Mouse (Mus musculus): ENCODE measurements around the gene Usp3. TPM values are rescaled to one million over a fixed set of nuclear protein-coding genes. Genes with fewer than 3 reads are reported as not detected.

Usp3 gene
- polyA plus RNA-seq, 1 experiment from 2014 or later, result 32.8 TPM

DNA sequence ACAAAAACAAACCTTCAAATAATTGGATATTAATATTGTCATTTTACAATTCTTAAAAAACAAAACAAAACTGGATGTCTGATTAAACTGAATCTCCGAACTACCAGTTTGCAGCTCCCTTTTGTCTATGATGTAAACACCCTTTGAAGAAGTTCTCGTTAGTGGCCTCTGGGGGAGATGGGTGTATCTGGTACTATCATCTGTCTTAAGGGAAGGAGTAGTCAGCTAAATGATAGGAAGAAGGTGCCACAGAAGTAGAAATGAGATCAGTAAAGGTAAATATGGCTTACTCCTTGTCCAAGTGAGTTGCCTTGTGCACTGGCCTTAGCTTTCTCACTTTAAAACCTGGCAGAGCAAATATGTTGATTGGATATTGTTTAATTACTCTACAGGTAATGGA, 115.2 kb downstream of the Usp3 start:
- peaks cover 18% of the 10 kb centered on the region for H3K36me3 ChIP-seq (ENCODE audit: control insufficient read depth, insufficient read depth, low read length)
- H3K4me1 ChIP-seq (replicated peaks; ENCODE audit: control insufficient read depth, insufficient read depth, low read length), result no peaks in the 10 kb centered on the region
- H3K9me3 ChIP-seq (ENCODE audit: control insufficient read depth, low read length), result no peaks in the 10 kb centered on the region
- H3K4me3 ChIP-seq (ENCODE audit: low read depth, low read length), result no peak overlapping the region
- 64% methylated on average over 2 of the region's 2 CpGs for WGBS
- no peaks in the 10 kb centered on the region for H3K27me3 ChIP-seq (replicated peaks; ENCODE audit: control insufficient read depth, insufficient read depth, low read length)
- no peak overlapping the region for H3K27ac ChIP-seq (ENCODE audit: low read depth, low read length)
- H3K4me2 ChIP-seq, result no peak overlapping the region
- ATAC-seq (replicated peaks; ENCODE audit: low FRiP score), result peak; percentile 51; the same call in 1 of the 2 replicates
- DNase-seq (ENCODE audit: low spot score), result no peak
- no peak overlapping the region for H3K9ac ChIP-seq (ENCODE audit: low read depth, low read length)

- DNase-seq (ENCODE audit: low spot score) (no peak), ATAC-seq (replicated peaks; ENCODE audit: low FRiP score) (no peak)
- WGBS, result 59% methylated on average over 4 of the region's 4 CpGs
Measured at GRCm38 (mm10) chr9:66465087-66465486, 127.9 kb downstream of the Usp3 start.

More at GRCm38 (mm10) chr9:66465087-66465486, 127.9 kb downstream of the Usp3 start:
- Histone ChIP-seq H3K9ac (ENCODE audit: low read depth, low read length) (no peak overlapping the region), H3K36me3 (ENCODE audit: control insufficient read depth, insufficient read depth, low read length) (peaks cover 23% of the 10 kb centered on the region; the same call in 1 of the 2 replicates), H3K4me1 (replicated peaks; ENCODE audit: control insufficient read depth, insufficient read depth, low read length) (no peaks in the 10 kb centered on the region), H3K27ac (ENCODE audit: low read depth, low read length) (no peak overlapping the region), H3K4me3 (ENCODE audit: low read depth, low read length) (no peak overlapping the region), H3K9me3 (ENCODE audit: control insufficient read depth, low read length) (no peaks in the 10 kb centered on the region), H3K4me2 (no peak overlapping the region), H3K27me3 (replicated peaks; ENCODE audit: control insufficient read depth, insufficient read depth, low read length) (no peaks in the 10 kb centered on the region)

Other genes starting within 250 kb of the Usp3 start
- gene Herc1, start 242.7 kb downstream of the Usp3 start, polyA plus RNA-seq (2014; fragmentation: Nextera tagmentation; extraction: Ambion mirVana), result 30.4 and 31.0 TPM in 2 replicates
- gene Fbxl22, start 78.5 kb downstream of the Usp3 start, polyA plus RNA-seq (2014; fragmentation: Nextera tagmentation; extraction: Ambion mirVana), result 1.3 and 1.5 TPM in 2 replicates
- 0.21 and 0.44 TPM in 2 replicates for gene Car12, start 120.5 kb upstream of the Usp3 start, polyA plus RNA-seq (2014; fragmentation: Nextera tagmentation; extraction: Ambion mirVana)
- gene Aph1b, start 202.3 kb upstream of the Usp3 start, polyA plus RNA-seq (2014; fragmentation: Nextera tagmentation; extraction: Ambion mirVana), result 3.2 and 3.4 TPM in 2 replicates
- not detected in 2 replicates for gene Gm10647, start 203.9 kb upstream of the Usp3 start, polyA plus RNA-seq (2014; fragmentation: Nextera tagmentation; extraction: Ambion mirVana)
- 1.6 and 2.0 TPM in 2 replicates for gene Aph1c, start 241.6 kb upstream of the Usp3 start, polyA plus RNA-seq (2014; fragmentation: Nextera tagmentation; extraction: Ambion mirVana)

Data from liver, embryonic 11.5 days (tissue).